In genomic region chr2:166757969-166758368, GRCm38 (mm10) we compare ENCODE assay signal across 1 mouse cellular context.
A peak's percentile ranks its signal among the peaks of the same experiment; 100 is the strongest.
TF ChIP-seq lines count a peak whose summit lies in the region.

No protein-coding gene starts in this region.

TF ChIP-seq in MEL, 35 proteins besides CTCF, POLR2A, EP300 and RAD21 (continued from another document):
- TF ChIP-seq GATA1 (IDR thresholded peaks at IDR 0.05; ENCODE audit: low read depth, low read length) = peak; percentile 20; the same call in 1 of the 2 replicates
TF ChIP-seq in MEL: peak in this region for 1.
